Mouse (Mus musculus): ENCODE measurements around the gene Zfyve28. TPM values are rescaled to one million over a fixed set of nuclear protein-coding genes. Genes with fewer than 3 reads are reported as not detected.

The Zfyve28 gene
- polyA plus RNA-seq, 1 experiment from 2014 or later: 1.8 TPM

GRCm38 (mm10) chr5:34269197-34269920 is 18.9 kb downstream of the Zfyve28 start:
- 88% methylated on average over 16 of the region's 16 CpGs for WGBS

GRCm38 (mm10) chr5:34266065-34266464 is 22.2 kb downstream of the Zfyve28 start:
- no peak overlapping the region for H3K4me3 ChIP-seq
- H3K4me2 ChIP-seq: no peak overlapping the region
- H3K9me3 ChIP-seq (replicated peaks): no peaks in the 10 kb centered on the region
- WGBS: 81% methylated on average over 4 of the region's 4 CpGs
- no peak overlapping the region for H3K9ac ChIP-seq
- ATAC-seq: no peak
- H3K36me3 ChIP-seq (ENCODE audit: poor library complexity, severe bottlenecking): no peaks in the 10 kb centered on the region
- H3K27me3 ChIP-seq: no peaks in the 10 kb centered on the region
- H3K27ac ChIP-seq: no peak overlapping the region
- peaks cover 3% of the 10 kb centered on the region; the same call in 1 of the 2 replicates for H3K4me1 ChIP-seq

More at GRCm38 (mm10) chr5:34269197-34269920, 18.9 kb downstream of the Zfyve28 start:
- Histone ChIP-seq H3K9me3 (replicated peaks) (no peaks in the 10 kb centered on the region), H3K36me3 (ENCODE audit: poor library complexity, severe bottlenecking) (no peaks in the 10 kb centered on the region), H3K4me2 (no peak overlapping the region), H3K9ac (no peak overlapping the region), H3K4me3 (no peak overlapping the region), H3K27ac (no peak overlapping the region), H3K27me3 (no peaks in the 10 kb centered on the region), H3K4me1 (peaks cover 3% of the 10 kb centered on the region; the same call in 1 of the 2 replicates)
- no peak for ATAC-seq

GRCm38 (mm10) chr5:34259172-34259816 is 29.0 kb downstream of the Zfyve28 start:
- H3K9ac ChIP-seq: no peak overlapping the region
- no peak overlapping the region for H3K4me3 ChIP-seq
- H3K9me3 ChIP-seq (replicated peaks): no peaks in the 10 kb centered on the region
- H3K4me2 ChIP-seq: no peak overlapping the region
- 67% methylated on average over 3 of the region's 3 CpGs for WGBS
- H3K36me3 ChIP-seq (ENCODE audit: poor library complexity, severe bottlenecking): no peaks in the 10 kb centered on the region
- ATAC-seq: no peak
- no peaks in the 10 kb centered on the region for H3K27me3 ChIP-seq
- H3K27ac ChIP-seq: no peak overlapping the region
- no peaks in the 10 kb centered on the region for H3K4me1 ChIP-seq

GRCm38 (mm10) chr5:34255189-34255588 is 33.1 kb downstream of the Zfyve28 start:
- H3K4me2 ChIP-seq: no peak overlapping the region

GRCm38 (mm10) chr5:34254309-34254708 is 33.9 kb downstream of the Zfyve28 start:
- Histone ChIP-seq H3K4me3 (no peak overlapping the region), H3K27me3 (no peaks in the 10 kb centered on the region), H3K36me3 (ENCODE audit: poor library complexity, severe bottlenecking) (no peaks in the 10 kb centered on the region), H3K4me2 (no peak overlapping the region), H3K9me3 (replicated peaks) (no peaks in the 10 kb centered on the region), H3K4me1 (peaks cover 39% of the 10 kb centered on the region), H3K9ac (no peak overlapping the region), H3K27ac (no peak overlapping the region)
- no peak for ATAC-seq
- 78% methylated on average over 8 of the region's 8 CpGs for WGBS

More at GRCm38 (mm10) chr5:34255189-34255588, 33.1 kb downstream of the Zfyve28 start:
- peaks cover 30% of the 10 kb centered on the region for H3K4me1 ChIP-seq
- no peak for ATAC-seq
- no peak overlapping the region for H3K9ac ChIP-seq
- no peaks in the 10 kb centered on the region for H3K27me3 ChIP-seq
- H3K27ac ChIP-seq: no peak overlapping the region
- no peaks in the 10 kb centered on the region for H3K9me3 ChIP-seq (replicated peaks)
- no peak overlapping the region for H3K4me3 ChIP-seq
- WGBS: 86% methylated on average over 3 of the region's 3 CpGs
- no peaks in the 10 kb centered on the region for H3K36me3 ChIP-seq (ENCODE audit: poor library complexity, severe bottlenecking)

GRCm38 (mm10) chr5:34252967-34253519 is 35.2 kb downstream of the Zfyve28 start:
- Histone ChIP-seq H3K27ac (peak overlapping the region; percentile 81), H3K9ac (no peak overlapping the region), H3K4me2 (no peak overlapping the region), H3K9me3 (replicated peaks) (no peaks in the 10 kb centered on the region), H3K36me3 (ENCODE audit: poor library complexity, severe bottlenecking) (no peaks in the 10 kb centered on the region), H3K4me1 (peaks cover 39% of the 10 kb centered on the region), H3K27me3 (no peaks in the 10 kb centered on the region), H3K4me3 (no peak overlapping the region)
- ATAC-seq: no peak
- WGBS: 53% methylated on average over 4 of the region's 4 CpGs

GRCm38 (mm10) chr5:34252307-34252966 is 35.8 kb downstream of the Zfyve28 start:
- H3K9me3 ChIP-seq (replicated peaks): no peaks in the 10 kb centered on the region
- peak overlapping the region; percentile 16; the same call in 1 of the 2 replicates for H3K4me2 ChIP-seq
- peaks cover 39% of the 10 kb centered on the region for H3K4me1 ChIP-seq
- peak overlapping the region; percentile 81 for H3K27ac ChIP-seq
- 3% methylated on average over 4 of the region's 4 CpGs for WGBS
- H3K36me3 ChIP-seq (ENCODE audit: poor library complexity, severe bottlenecking): no peaks in the 10 kb centered on the region
- H3K9ac ChIP-seq: no peak overlapping the region
- peak; percentile 90 for ATAC-seq
- no peak overlapping the region for H3K4me3 ChIP-seq
- H3K27me3 ChIP-seq: no peaks in the 10 kb centered on the region

GRCm38 (mm10) chr5:34251794-34252193 is 36.5 kb downstream of the Zfyve28 start:
- WGBS: 22% methylated on average over 4 of the region's 4 CpGs

GRCm38 (mm10) chr5:34250090-34250489 is 38.2 kb downstream of the Zfyve28 start:
- no peaks in the 10 kb centered on the region for H3K9me3 ChIP-seq (replicated peaks)
- H3K9ac ChIP-seq: no peak overlapping the region
- no peak for ATAC-seq
- H3K36me3 ChIP-seq (ENCODE audit: poor library complexity, severe bottlenecking): no peaks in the 10 kb centered on the region
- no peak overlapping the region for H3K4me2 ChIP-seq
- no peak overlapping the region for H3K27ac ChIP-seq
- H3K4me3 ChIP-seq: no peak overlapping the region
- H3K4me1 ChIP-seq: peaks cover 39% of the 10 kb centered on the region
- no peaks in the 10 kb centered on the region for H3K27me3 ChIP-seq
- WGBS: 71% methylated on average over 3 of the region's 3 CpGs

More at GRCm38 (mm10) chr5:34251794-34252193, 36.5 kb downstream of the Zfyve28 start:
- Histone ChIP-seq H3K27me3 (no peaks in the 10 kb centered on the region), H3K4me1 (peaks cover 39% of the 10 kb centered on the region), H3K27ac (peak overlapping the region; percentile 81), H3K36me3 (ENCODE audit: poor library complexity, severe bottlenecking) (no peaks in the 10 kb centered on the region), H3K4me2 (peak overlapping the region; percentile 16), H3K9ac (no peak overlapping the region), H3K4me3 (no peak overlapping the region), H3K9me3 (replicated peaks) (no peaks in the 10 kb centered on the region)
- peak; percentile 45; the same call in 1 of the 2 replicates for ATAC-seq

- H3K4me1 ChIP-seq: peaks cover 39% of the 10 kb centered on the region
- no peak overlapping the region for H3K4me2 ChIP-seq
- no peak overlapping the region for H3K9ac ChIP-seq
- no peaks in the 10 kb centered on the region for H3K27me3 ChIP-seq
- WGBS: 92% methylated on average over 4 of the region's 4 CpGs
- no peaks in the 10 kb centered on the region for H3K9me3 ChIP-seq (replicated peaks)
- H3K36me3 ChIP-seq (ENCODE audit: poor library complexity, severe bottlenecking): no peaks in the 10 kb centered on the region
- ATAC-seq: no peak
- no peak overlapping the region for H3K27ac ChIP-seq
- H3K4me3 ChIP-seq: no peak overlapping the region
These were observed 39.1 kb downstream of the Zfyve28 start for GRCm38 (mm10) chr5:34249132-34249531.

GRCm38 (mm10) chr5:34246443-34246842 is 41.8 kb downstream of the Zfyve28 start:
- Histone ChIP-seq H3K27me3 (no peaks in the 10 kb centered on the region), H3K27ac (no peak overlapping the region), H3K4me1 (peaks cover 35% of the 10 kb centered on the region), H3K9ac (no peak overlapping the region), H3K36me3 (ENCODE audit: poor library complexity, severe bottlenecking) (no peaks in the 10 kb centered on the region), H3K4me3 (no peak overlapping the region), H3K4me2 (no peak overlapping the region), H3K9me3 (replicated peaks) (no peaks in the 10 kb centered on the region)
- 95% methylated on average over 3 of the region's 3 CpGs for WGBS
- no peak for ATAC-seq

- no peaks in the 10 kb centered on the region for H3K9me3 ChIP-seq (replicated peaks)
- no peak overlapping the region for H3K9ac ChIP-seq
- no peak overlapping the region for H3K4me2 ChIP-seq
- H3K4me1 ChIP-seq: peaks cover 13% of the 10 kb centered on the region
- ATAC-seq: no peak
- no peak overlapping the region for H3K27ac ChIP-seq
- no peaks in the 10 kb centered on the region for H3K36me3 ChIP-seq (ENCODE audit: poor library complexity, severe bottlenecking)
- no peak overlapping the region for H3K4me3 ChIP-seq
- WGBS: 87% methylated on average over 5 of the region's 5 CpGs
- H3K27me3 ChIP-seq: no peaks in the 10 kb centered on the region
These were observed 45.2 kb downstream of the Zfyve28 start for GRCm38 (mm10) chr5:34243062-34243461.
